Mouse (Mus musculus) embryonic stem cell, embryonic (primary cell): ENCODE measurements at regions not wholly inside any gene's neighbourhood (a gene's known extent, or its start where the extent isn't known, plus 50 kb on each side); places are given as distances from the start of the nearest gene placed in this dataset.

Experiments
- CTCF ChIA-PET, 4 experiments: fragments of 300-600 bp in 2 of 4; fragments of 350-600 bp in 2 of 4; sonication (Branson Sonifier 250); formaldehyde crosslinking; loops; one replicate each; lab custom pipeline; 2022; ENCODE audit warnings: inconsistent platforms in 2 of 4; lab: Charles Lee
- POLR2A ChIA-PET, 4 experiments: fragments of 300-600 bp in 2 of 4; fragments of 350-600 bp in 2 of 4; sonication (Branson Sonifier 250); formaldehyde crosslinking; loops; one replicate each; lab custom pipeline; 2022; ENCODE audit warnings: antibody characterized with exemption in 4 of 4, inconsistent platforms in 1 of 4; lab: Charles Lee

- POLR2A ChIA-PET = interaction anchor here in 2 of 4 experiments (0.5 to 0.7 kb wide), 3 partner anchors 8 to 157 kb away, joined by 3 to 5 read pairs (median 3); no protein-coding TSS in a partner anchor
- CTCF ChIA-PET = interaction anchor here in 3 of 4 experiments (0.6 to 1.0 kb wide), 6 partner anchors 8 to 849 kb away, joined by 3 to 15 read pairs (median 4); no protein-coding TSS in a partner anchor
Measured at GRCm38 (mm10) chr4:105313151-105313818, 156.1 kb downstream of the Plpp3 start.

- ChIA-PET CTCF (no interaction called here), POLR2A (interaction anchor here in 1 of 4 experiments (0.5 to 0.9 kb wide), 2 partner anchors 122 to 149 kb away, joined by 4 to 5 read pairs; no protein-coding TSS in a partner anchor)
Measured at GRCm38 (mm10) chr4:105315095-105315494, 157.9 kb downstream of the Plpp3 start.

- CTCF ChIA-PET = interaction anchor here in 3 of 4 experiments (0.6 to 1.3 kb wide), 3 partner anchors 36 to 164 kb away, joined by 3 to 4 read pairs (median 3); no protein-coding TSS in a partner anchor
- POLR2A ChIA-PET = interaction anchor here in 3 of 4 experiments (0.5 to 1.3 kb wide), 9 partner anchors 11 to 159 kb away, joined by 3 to 5 read pairs (median 3); no protein-coding TSS in a partner anchor
Measured at GRCm38 (mm10) chr4:105316478-105317206, 159.5 kb downstream of the Plpp3 start.

GRCm38 (mm10) chr4:105318421-105318820 lies 161.3 kb downstream of the Plpp3 start:
- ChIA-PET CTCF (interaction anchor here in 1 of 4 experiments (0.7 kb wide), 1 partner anchor 337 kb away, joined by 5 read pairs; no protein-coding TSS in a partner anchor), POLR2A (interaction anchor here in 1 of 4 experiments (1.0 kb wide), 1 partner anchor 43 kb away, joined by 3 read pairs; no protein-coding TSS in a partner anchor)

GRCm38 (mm10) chr4:105323446-105323845 lies 166.3 kb downstream of the Plpp3 start:
- POLR2A ChIA-PET = interaction anchor here in 3 of 4 experiments (1.3 to 1.9 kb wide), 6 partner anchors 41 to 166 kb away, joined by 3 to 6 read pairs (median 4); partner anchors contain the start of gene Plpp3 (in 1 of the 3)
- CTCF ChIA-PET = interaction anchor here in 1 of 4 experiments (1.2 kb wide), 1 partner anchor 171 kb away, joined by 3 read pairs; no protein-coding TSS in a partner anchor

GRCm38 (mm10) chr4:105326989-105327388 lies 169.8 kb downstream of the Plpp3 start:
- CTCF ChIA-PET = interaction anchor here in 1 of 4 experiments (1.0 kb wide), 1 partner anchor 175 kb away, joined by 3 read pairs; no protein-coding TSS in a partner anchor
- POLR2A ChIA-PET = interaction anchor here in 3 of 4 experiments (0.7 to 1.4 kb wide), 4 partner anchors 27 to 51 kb away, joined by 3 read pairs; no protein-coding TSS in a partner anchor

- ChIA-PET CTCF (interaction anchor here in 2 of 4 experiments (0.6 to 1.0 kb wide), 2 partner anchors 158 to 176 kb away, joined by 3 to 5 read pairs; no protein-coding TSS in a partner anchor), POLR2A (interaction anchor here in 2 of 4 experiments (0.5 to 1.3 kb wide), 4 partner anchors 11 to 289 kb away, joined by 3 to 5 read pairs (median 3); no protein-coding TSS in a partner anchor)
Measured at GRCm38 (mm10) chr4:105327711-105328471, 170.7 kb downstream of the Plpp3 start.

GRCm38 (mm10) chr4:105328776-105329175 lies 171.6 kb downstream of the Plpp3 start:
- CTCF ChIA-PET = interaction anchor here in 2 of 4 experiments (0.5 to 0.6 kb wide), 2 partner anchors 96 to 159 kb away, joined by 3 to 5 read pairs; no protein-coding TSS in a partner anchor
- POLR2A ChIA-PET = interaction anchor here in 2 of 4 experiments (0.5 to 1.3 kb wide), 4 partner anchors 9 to 164 kb away, joined by 3 to 4 read pairs (median 3); no protein-coding TSS in a partner anchor

- ChIA-PET POLR2A (interaction anchor here in 1 of 4 experiments (0.6 kb wide), 1 partner anchor 366 kb away, joined by 5 read pairs; no protein-coding TSS in a partner anchor), CTCF (interaction anchor here in 1 of 4 experiments (1.5 kb wide), 1 partner anchor 174 kb away, joined by 3 read pairs; no protein-coding TSS in a partner anchor)
Measured at GRCm38 (mm10) chr4:105332081-105332480, 174.9 kb downstream of the Plpp3 start.

- ChIA-PET POLR2A (interaction anchor here in 1 of 4 experiments (0.6 to 1.1 kb wide), 2 partner anchors 51 to 105 kb away, joined by 3 read pairs; no protein-coding TSS in a partner anchor), CTCF (no interaction called here)
Measured at GRCm38 (mm10) chr4:105335872-105336271, 178.7 kb downstream of the Plpp3 start.

- ChIA-PET POLR2A (no interaction called here), CTCF (no interaction called here)
Measured at GRCm38 (mm10) chr4:105336557-105336956, 179.4 kb downstream of the Plpp3 start.

GRCm38 (mm10) chr4:105338131-105338530 lies 181.0 kb downstream of the Plpp3 start:
- ChIA-PET CTCF (no interaction called here), POLR2A (interaction anchor here in 1 of 4 experiments (0.6 kb wide), 2 partner anchors 67 to 180 kb away, joined by 3 to 4 read pairs; no protein-coding TSS in a partner anchor)

- POLR2A ChIA-PET = interaction anchor here in 1 of 4 experiments (0.6 kb wide), 1 partner anchor 68 kb away, joined by 3 read pairs; no protein-coding TSS in a partner anchor
- CTCF ChIA-PET = no interaction called here
Measured at GRCm38 (mm10) chr4:105338861-105339260, 181.7 kb downstream of the Plpp3 start.

- POLR2A ChIA-PET = no interaction called here
- CTCF ChIA-PET = interaction anchor here in 2 of 4 experiments (0.5 to 0.6 kb wide), 2 partner anchors 13 to 794 kb away, joined by 4 read pairs; no protein-coding TSS in a partner anchor
Measured at GRCm38 (mm10) chr4:105341274-105341673, 184.1 kb downstream of the Plpp3 start.

GRCm38 (mm10) chr4:105346846-105347245 lies 189.7 kb downstream of the Plpp3 start:
- ChIA-PET CTCF (no interaction called here), POLR2A (no interaction called here)

GRCm38 (mm10) chr4:105347911-105348310 lies 190.8 kb downstream of the Plpp3 start:
- POLR2A ChIA-PET = no interaction called here
- CTCF ChIA-PET = no interaction called here
